Mouse (Mus musculus): ENCODE results near the gene Ssr2.

Ssr2 gene

DNA sequence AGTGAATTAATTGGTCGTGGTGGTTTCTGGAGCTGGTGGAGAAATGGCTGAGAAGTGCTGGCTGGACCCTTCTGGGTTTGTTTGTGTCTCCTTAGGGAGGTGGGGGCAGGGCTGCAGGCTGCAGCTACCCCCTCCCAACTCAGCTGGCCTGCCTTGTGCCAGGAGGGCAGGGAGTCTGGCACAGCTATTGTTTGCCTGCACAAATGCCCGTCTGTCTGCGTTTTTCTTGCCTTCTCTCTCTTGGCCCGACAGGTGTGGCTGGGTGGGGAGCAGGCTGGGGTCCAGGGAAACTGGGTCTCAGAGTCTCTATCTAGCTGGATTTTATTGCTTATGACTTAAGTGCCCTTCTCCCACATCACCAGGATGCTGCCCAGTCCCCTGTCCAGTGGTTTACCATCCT lies 48.6 kb downstream of the Ssr2 start:
- DNase-seq (ENCODE audit: low spot score), result no peak

DNA sequence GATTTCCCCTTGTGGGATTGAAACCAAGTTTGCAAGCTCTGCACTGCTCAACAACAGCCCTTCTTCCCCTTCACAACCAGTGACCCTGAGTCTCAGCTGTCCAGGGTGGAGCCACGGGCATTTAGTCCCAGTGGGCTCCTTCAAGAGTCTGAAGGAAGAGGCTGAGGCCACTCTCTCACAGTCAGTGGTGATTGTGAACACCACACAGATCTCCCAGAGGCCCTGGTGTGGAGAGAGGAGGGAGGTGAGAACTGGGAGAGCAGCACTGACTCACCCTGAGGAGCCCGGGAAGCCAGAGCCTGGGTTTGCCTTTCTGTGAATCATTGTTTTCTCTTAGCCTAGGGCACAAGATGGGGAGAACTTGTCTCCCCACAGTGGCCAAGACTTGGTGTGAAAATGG lies 49.3 kb downstream of the Ssr2 start:
- DNase-seq (ENCODE audit: low spot score), result no peak

DNA sequence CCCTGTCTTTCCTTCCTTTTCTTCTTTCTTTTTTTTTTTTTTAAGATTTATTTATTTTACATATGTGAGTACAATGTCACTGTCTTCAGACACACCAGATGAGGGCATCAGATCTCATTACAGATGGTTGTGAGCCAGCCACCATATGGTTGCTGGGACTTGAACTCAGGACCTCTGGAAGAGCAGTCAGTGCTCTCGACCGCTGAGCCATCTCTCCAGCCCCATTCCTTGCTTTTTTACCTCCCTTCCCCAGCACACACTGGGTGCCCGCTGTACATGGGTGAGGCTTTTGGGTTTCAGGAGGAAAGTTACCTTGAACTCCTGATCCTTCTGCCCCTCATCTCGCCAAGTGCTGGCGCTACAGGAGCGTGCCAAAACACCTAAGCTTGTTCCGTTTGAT lies 49.9 kb downstream of the Ssr2 start:
- DNase-seq (ENCODE audit: low spot score), result no peak

DNA sequence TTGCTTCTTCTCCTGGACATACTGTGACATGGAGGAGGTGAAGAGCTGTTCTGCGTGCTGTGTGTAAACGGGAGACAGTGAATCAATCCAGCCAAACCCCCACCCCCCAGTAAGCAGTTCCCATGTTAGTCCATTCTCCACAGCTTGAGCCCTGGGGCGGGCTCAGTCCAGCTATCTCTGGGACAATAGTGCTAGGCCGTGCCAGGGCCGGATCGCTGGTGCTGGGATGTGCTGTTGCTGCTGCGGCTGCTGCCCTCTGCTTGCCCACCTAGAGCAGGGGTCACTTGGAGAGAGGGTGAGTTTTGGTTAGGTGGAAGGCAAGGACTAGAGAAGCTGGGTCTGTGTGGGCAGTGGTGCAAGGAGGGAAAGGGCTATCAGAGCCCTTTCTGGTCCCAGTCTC lies 50.6 kb downstream of the Ssr2 start:
- no peak for DNase-seq (ENCODE audit: low spot score)

DNA sequence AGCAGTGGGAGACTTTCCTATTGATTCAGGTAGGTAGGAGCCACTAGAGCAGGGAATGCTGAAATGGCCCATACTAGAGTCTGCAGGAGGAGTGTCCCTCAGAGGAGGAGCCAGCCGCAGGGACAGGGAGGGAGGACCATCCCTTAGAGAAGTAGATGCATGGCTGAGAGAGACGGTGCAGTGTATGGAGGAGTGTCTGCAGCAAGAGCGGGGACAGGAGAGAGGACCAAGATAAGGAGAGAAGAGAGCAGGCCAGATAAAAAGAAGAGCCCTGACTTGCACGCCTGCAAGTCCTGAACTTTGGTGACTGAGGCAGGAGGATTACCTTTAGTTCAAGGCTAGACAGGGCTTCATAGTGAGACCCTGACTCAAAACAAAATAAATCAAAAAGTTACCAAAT lies 51.4 kb downstream of the Ssr2 start:
- no peak for DNase-seq (ENCODE audit: low spot score)

DNA sequence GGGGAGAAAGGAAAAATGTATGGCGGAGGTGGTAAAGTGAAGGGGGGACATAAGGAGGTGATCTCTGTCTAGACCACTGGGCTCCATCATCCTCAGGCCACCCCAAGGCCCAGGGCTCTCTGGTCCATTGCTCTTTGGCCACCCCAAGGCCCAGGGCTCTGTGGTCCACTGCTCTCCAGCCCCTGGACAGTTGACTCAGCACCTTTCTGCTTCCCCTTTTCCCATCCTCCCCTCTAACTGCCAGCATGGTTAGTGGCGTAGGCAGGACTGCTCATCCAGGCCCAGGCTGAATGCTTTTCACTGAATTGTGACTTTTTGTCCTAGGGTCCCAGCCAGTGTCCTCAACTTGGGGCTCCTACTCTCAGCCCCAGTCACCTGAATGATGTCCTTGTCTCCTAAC lies 51.9 kb downstream of the Ssr2 start:
- DNase-seq (ENCODE audit: low spot score), result no peak

DNA sequence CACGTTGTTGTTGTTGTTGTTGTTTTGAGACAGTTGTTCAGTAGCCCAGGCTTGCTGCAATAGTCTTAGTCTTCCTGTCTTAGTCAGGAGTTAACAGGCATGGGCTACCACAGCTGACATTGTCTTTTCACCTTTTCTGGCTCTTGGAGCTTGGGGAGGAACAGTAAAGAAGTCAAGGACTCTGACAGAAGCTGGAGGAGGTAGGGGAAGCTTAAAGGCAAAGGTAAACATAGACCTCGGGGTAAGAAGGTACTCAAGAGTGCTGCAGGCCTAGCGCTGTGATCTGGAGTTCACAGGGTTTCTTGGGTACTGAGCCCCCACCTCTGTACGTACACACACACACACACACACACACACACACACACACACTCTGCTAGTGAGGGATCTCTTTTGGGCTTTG lies 53.1 kb downstream of the Ssr2 start:
- no peak for DNase-seq (ENCODE audit: low spot score)

DNA sequence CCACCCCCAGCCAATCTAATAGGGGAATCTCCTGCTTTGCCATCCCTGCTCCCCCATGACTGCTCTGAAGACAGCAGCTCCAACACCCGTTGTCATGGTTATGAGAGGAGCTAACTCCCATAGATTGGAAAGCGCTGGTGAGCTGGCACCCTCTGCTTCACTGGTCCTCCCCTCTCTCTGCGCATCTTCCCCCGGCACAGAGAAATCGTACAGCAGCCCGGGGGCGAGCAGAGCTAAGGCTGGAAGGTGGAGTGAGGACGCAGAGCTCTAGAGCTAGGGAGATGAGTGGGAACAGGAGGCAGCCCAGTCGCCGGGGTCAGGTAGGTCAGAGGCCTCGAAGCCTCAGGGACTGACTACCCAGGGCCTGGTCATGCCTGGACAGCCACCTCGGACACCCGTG lies 53.6 kb downstream of the Ssr2 start:
- DNase-seq (ENCODE audit: low spot score), result no peak

DNA sequence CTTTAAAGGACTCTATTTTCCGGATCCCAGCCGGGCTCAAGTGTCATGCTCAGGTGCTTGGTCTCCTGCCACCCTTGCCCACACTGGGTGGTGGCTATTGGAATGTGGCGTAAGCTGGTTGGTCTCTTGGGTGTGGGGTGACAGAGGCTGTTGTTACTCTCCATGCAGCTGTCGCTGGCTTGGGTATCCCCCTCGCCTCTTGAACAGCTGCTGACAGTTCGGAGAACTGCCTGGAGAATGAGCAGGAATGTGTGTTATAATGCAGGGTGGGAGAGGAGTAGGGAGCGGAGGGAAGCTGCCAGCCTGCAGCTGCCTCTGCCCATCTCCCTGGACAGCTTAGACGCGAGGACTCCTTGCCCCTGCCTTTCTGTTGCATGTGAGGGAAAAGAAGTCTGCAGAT lies 54.3 kb downstream of the Ssr2 start:
- DNase-seq (ENCODE audit: low spot score), result no peak

DNA sequence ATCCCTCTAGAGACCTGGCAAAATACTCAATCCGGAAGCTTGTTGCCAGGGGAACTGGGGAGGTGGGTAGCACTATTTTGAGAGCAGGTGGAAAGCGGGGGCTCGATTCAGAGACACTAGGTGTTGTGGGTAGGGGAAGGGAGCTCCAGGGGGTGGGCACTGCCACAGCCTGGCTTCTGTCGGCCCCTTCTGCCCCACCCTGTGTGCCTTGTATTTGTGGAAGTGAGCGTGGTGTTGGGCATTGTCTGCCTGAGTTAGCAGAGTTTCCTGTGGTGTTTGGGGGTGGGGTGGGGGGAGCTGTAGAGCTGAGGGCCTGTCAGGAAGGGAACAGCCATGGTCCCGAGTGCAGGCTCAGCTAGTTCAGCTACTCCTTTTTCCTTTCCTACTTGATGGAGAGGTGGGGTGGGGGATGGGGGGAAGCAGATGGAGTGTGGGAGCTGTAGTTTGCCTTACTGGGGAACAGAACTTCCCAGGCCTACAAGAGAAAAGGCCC lies 55.2 kb downstream of the Ssr2 start:
- no peak for DNase-seq (ENCODE audit: low spot score)

DNA sequence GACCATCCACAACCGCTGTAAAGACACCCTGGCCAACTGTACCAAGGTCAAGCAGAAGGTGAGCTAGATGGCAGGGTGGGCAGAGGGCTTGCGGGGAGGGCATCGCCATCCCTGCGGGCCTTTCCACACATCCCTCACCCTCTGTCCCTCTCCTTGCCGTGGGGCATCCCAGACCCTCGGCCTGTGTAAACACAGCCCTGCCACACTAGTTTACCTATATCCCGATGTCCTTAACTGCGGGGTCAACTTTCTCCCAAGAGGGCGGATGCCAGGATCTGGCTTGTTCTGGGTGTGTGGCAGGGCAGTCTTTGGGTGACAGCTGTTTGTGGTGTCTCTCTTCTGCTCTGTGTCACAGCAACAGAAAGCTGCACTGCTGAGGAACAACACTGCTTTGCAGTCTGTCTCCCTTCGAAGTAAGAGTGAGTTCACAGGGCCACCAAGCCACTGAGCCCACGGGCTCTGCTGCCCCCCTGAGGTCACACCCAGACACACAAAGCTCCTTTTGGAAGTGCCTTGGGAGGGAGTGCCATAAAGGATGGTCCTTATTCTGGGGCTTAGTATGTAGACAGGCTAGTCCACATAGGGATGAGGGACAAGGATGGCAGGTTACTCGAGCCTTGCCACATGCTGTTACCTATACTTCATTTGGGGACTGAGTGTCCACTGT lies 56.4 kb downstream of the Ssr2 start:
- no peak for DNase-seq (ENCODE audit: low spot score)

DNA sequence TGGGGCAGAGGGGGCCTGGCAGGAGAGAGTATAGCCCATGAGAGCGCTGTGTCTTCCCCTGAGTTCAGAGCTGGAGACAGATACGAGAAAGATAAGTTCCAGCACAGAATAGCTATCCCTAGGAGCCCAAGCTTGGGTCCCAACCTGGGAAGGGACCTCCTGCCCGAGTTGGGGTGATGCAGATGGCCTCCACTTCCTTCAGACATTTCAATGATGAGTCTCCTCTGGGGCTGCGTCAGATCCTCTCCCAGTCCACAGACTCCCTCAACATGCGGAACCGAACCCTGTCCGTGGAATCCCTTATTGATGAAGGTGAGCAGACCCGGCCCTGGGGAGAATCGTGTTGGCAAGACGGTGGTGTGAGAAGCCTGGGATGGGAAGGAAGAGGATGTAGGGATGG lies 57.4 kb downstream of the Ssr2 start:
- DNase-seq (ENCODE audit: low spot score), result no peak

DNA sequence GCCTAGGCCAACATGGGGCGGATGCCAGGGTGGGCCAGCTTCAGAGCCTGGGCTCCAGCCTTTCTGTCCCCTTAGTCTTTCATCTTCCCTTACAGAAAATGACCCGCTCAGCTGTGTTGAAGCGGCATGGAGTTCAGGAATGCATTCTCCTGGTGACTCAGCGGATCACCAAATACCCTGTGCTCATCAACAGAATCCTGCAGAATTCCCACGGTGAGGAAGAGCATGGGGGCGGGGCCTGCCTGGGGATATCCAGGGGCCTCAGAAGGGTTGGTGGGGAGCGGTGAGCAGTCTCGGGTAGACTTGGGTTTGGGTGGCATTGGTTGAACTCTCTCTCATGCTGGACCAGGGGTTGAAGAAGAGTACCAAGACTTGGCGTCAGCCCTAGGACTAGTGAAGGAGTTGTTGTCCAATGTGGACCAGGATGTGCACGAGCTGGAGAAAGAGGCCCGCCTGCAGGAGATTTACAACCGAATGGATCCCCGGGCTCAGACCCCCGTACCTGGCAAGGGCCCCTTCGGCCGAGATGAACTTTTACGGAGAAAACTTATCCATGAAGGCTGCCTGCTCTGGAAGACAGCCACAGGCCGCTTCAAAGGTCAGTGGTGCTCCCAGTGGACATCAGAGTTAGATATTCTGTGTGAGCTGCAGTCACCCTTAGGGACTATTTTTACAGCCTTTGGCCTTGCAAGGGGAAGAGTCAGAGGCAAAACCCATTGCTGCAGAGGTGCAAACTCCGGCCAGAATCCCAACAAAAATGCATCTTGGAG lies 60.0 kb downstream of the Ssr2 start:
- DNase-seq (ENCODE audit: low spot score), result no peak

DNA sequence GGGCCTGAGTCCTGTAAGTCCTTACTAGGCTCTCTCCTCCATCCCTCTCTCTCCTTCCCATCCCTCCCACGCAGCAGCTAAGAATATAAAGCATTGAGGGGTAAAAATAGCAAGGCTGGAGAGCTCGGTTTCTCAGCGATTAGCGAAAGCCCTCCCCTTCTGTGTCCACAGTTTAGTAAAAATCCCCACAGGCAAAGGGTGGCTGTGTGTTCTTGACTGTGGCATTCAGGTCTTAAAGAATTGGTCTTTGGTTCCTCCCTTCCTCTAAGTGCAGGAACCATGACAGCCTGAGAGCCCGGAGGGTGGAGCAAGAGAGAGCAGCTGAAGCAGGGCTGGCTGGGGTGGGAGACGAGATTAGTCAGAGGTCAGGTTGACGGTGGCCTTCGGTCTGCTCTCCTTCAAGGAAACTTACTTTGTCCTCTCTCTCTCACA lies 60.9 kb downstream of the Ssr2 start:
- DNase-seq (ENCODE audit: low spot score), result no peak

DNA sequence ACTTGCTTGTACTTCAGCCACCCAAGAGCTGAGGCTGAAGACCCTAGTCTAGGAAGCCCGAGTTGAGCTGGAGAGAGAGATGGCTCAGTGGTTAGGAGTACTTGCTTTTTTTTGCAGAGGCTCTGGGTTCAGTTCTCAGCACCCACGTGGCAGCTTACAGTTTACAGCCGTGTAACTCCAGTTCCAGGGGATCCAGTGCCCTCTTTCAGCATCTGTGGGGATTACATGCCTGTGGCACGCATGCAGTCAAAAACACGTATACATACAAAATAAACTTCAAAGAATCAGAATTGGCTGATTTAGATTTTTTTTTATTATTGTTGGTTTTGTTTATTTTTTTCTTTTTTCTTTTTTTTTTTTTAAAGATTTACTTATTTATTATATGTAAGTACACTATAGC lies 61.5 kb downstream of the Ssr2 start:
- no peak for DNase-seq (ENCODE audit: low spot score)
